Mouse (Mus musculus): ENCODE measurements around the gene Tmed11. TPM values are rescaled to one million over a fixed set of nuclear protein-coding genes. Genes with fewer than 3 reads are reported as not detected.
"Not testable (repeated sequence)": the region's sequence is repeated elsewhere in the genome, so short reads cannot be mapped to it uniquely, and the experiment has no call there.

The Tmed11 gene
- not detected in 2 replicates for polyA plus RNA-seq (2015; fragmentation: Nextera tagmentation; extraction: Ambion mirVana)

DNA sequence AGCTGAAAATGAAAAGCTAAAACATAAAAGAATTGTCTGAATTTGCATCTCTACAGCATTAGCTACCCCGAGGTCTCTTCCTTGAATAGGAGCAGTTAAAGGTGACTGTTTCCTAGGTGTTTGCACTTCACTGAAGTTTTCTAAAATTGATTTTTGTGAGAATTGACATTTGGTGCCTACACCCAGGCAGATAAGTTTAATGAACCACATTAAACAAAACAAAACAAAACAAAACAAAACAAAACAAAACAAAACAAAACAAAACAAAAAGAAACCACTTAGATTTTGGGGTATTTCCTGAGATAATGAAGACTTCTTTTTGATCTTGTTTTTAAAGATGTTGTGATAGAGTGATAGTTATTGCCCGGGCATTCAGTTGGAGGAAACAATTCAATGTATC is at the start of gene Tmed11:
Tmed11 (minus strand) TSS at position 101 of the 400 bp plus-strand sequence.
- H3K36me3 ChIP-seq; H3K27ac ChIP-seq; H3K9me3 ChIP-seq; H3K4me2 ChIP-seq; H3K4me1 ChIP-seq; H3K27me3 ChIP-seq; H3K9ac ChIP-seq; H3K4me3 ChIP-seq; ATAC-seq (ENCODE audit: insufficient number of reproducible peaks, low FRiP score, low TSS enrichment, low read depth): not testable (repeated sequence)
- 61% methylated on average over 2 of the region's 2 CpGs for WGBS

DNA sequence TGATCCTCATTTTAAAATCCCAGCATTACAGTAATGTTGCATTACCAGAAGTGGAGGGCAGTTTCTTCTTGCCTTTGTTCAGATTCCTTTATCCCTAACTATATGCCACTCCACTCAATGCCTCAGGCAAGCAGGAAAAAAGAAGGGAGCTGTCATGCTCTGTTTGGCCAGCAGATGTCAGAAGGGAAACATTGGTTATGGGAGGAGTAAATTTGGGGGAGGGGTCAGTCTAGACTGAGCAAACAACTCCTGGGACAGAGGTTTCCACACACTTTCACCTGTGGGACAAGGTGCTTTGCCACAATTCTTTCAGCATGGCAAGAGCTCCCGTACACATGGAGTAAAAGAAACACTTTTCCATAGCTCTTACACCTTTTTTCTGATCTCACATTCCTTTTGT is 41.0 kb upstream of the Tmed11 start:
- Histone ChIP-seq H3K9me3 (no peaks in the 10 kb centered on the region), H3K36me3 (no peaks in the 10 kb centered on the region), H3K27me3 (no peaks in the 10 kb centered on the region), H3K4me2 (no peak overlapping the region), H3K9ac (no peak overlapping the region), H3K4me1 (no peaks in the 10 kb centered on the region), H3K27ac (no peak overlapping the region), H3K4me3 (no peak overlapping the region)
- no peak for ATAC-seq (ENCODE audit: insufficient number of reproducible peaks, low FRiP score, low TSS enrichment, low read depth)
- 68% methylated on average over 1 of the region's 1 CpGs for WGBS

DNA sequence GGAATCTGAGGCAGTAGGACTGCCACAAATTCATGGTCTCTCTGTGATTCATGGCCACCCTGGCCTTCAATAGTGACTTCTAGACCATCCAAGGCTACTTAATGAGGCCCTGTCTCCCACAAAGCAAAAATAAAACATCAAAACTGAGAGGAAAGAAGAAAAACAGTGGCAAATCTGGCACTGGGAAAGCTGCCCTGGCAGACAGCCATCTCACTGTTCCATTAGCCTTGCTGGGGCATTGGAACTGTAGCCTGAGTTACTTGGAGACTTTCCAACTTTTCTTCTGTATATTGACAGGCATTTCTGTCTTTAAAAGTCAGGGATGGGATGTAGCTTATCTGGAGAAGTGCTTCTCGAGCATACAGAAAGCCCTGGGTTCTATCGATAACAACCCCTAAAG is 28.1 kb upstream of the Tmed11 start:
- H3K4me3 ChIP-seq, result no peak overlapping the region
- no peak overlapping the region for H3K9ac ChIP-seq
- no peaks in the 10 kb centered on the region for H3K9me3 ChIP-seq
- no peak overlapping the region for H3K4me2 ChIP-seq
- 88% methylated on average over 2 of the region's 2 CpGs for WGBS
- ATAC-seq (ENCODE audit: insufficient number of reproducible peaks, low FRiP score, low TSS enrichment, low read depth), result no peak
- no peaks in the 10 kb centered on the region for H3K36me3 ChIP-seq
- H3K27me3 ChIP-seq, result no peaks in the 10 kb centered on the region
- H3K27ac ChIP-seq, result no peak overlapping the region
- no peaks in the 10 kb centered on the region for H3K4me1 ChIP-seq

DNA sequence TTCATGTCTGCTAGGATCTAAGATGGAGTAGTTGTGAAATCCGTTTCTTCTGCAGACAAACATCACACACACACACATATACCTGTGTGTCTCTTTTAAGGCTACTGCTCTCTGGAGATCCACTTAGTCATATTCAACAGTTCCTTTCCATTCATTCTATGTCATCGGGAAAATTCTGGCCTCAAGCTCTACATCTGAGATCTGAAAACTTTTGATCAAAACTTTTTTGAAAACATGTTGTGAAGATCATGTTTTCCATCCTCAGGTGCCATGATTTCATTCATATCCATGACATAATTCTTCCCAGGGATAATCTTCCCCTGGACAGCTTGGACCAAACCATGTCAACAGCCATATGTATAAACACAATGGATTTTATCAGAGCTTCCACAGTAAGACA is 13.6 kb upstream of the Tmed11 start, which contains the start of gene Vmn2r8:
Vmn2r8 (minus strand) TSS at position 101 of the 400 bp plus-strand sequence.
- ATAC-seq (ENCODE audit: insufficient number of reproducible peaks, low FRiP score, low TSS enrichment, low read depth); H3K36me3 ChIP-seq; H3K9me3 ChIP-seq; H3K4me3 ChIP-seq; H3K27me3 ChIP-seq; H3K9ac ChIP-seq; H3K4me1 ChIP-seq; H3K27ac ChIP-seq; H3K4me2 ChIP-seq: not testable (repeated sequence)
- 80% methylated on average over 2 of the region's 2 CpGs for WGBS

DNA sequence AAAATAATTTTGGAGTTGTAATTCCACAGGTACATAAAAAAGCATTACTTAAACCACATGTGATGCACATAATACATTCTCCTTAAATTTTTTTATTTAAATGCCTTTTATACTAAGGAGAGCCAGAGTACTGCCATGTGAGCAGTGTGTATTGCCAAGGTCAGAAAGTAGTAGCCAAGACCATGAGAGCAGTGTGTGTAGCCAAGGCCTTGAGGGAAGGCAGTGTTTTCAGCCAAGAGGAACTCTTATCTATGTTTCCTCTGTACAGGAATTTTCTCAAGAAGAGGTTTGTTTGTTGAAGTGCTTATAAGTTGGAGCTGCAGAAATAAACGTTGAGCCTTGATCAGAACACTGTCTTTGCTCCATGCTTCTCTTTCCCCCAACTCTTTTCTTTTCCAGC is 8.5 kb upstream of the Tmed11 start:
- no peak overlapping the region for H3K4me2 ChIP-seq
- no peak overlapping the region for H3K4me3 ChIP-seq
- H3K27me3 ChIP-seq, result no peaks in the 10 kb centered on the region
- no peak overlapping the region for H3K27ac ChIP-seq
- 39% methylated on average over 1 of the region's 1 CpGs for WGBS
- no peak for ATAC-seq (ENCODE audit: insufficient number of reproducible peaks, low FRiP score, low TSS enrichment, low read depth)
- H3K9me3 ChIP-seq, result no peaks in the 10 kb centered on the region
- H3K36me3 ChIP-seq, result no peaks in the 10 kb centered on the region
- H3K4me1 ChIP-seq, result no peaks in the 10 kb centered on the region
- no peak overlapping the region for H3K9ac ChIP-seq

DNA sequence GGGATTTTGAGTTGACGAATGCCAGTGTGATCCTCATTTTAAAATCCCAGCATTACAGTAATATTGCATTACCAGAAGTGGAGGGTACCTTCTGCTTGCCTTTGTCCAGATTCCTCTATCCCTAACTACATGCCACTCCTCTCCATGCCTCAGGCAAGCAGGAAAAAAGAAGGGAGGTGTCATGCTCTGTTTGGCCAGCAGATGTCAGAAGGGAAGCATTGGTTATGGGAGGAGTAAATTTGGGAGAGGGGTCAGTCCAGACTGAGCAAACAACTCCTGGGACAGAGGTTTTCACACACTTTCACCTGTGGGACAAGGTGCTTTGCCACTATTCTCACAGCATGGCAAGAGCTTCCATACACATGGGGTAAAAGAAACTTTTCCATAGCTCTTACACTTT is 4.8 kb downstream of the Tmed11 start:
- not testable (repeated sequence) for H3K27ac ChIP-seq; H3K27me3 ChIP-seq; ATAC-seq (ENCODE audit: insufficient number of reproducible peaks, low FRiP score, low TSS enrichment, low read depth); H3K9ac ChIP-seq; H3K4me1 ChIP-seq; H3K4me2 ChIP-seq; H3K36me3 ChIP-seq; H3K9me3 ChIP-seq; H3K4me3 ChIP-seq
- 31% methylated on average over 1 of the region's 1 CpGs for WGBS

DNA sequence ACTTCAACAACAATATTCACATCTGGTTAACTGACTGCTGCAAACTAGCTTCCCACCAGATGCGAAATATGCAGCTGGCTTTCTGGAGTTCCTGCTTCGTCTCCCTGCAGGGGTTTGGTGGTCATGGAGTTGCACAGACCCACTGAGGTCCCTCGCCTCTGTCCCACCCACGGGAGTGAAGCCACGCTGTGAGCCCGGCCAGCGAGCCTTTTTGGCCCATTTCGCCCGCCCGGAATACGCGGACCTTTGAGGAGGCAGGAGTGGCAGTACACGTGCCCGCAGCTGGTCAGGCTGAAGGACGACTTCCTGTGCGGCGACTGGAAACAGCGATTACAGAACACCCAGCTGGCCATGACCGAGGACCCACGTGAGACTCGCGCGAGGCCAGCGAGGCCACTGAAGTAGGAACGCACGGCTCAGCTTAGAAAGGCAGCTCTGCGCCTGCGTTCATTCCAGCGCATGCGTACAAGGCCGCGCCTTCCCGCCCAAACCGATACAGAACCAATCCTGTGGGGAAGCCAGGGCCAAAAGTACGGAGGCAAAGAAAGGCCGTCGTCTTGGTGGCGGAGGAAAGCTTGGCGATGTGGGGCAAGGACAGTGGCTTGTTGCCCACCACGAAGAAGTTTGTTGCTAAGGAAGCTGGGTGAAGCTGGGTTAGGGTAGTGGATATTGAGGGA is 20.4 kb downstream of the Tmed11 start, which contains the start of gene Rnf212:
Rnf212 (minus strand) TSS at position 353 of the 677 bp plus-strand sequence.
- Histone ChIP-seq H3K27me3 (no peaks in the 10 kb centered on the region), H3K9me3 (no peaks in the 10 kb centered on the region; the same call in 1 of the 2 replicates), H3K4me3 (no peak within 1 kb of the TSS), H3K4me2 (no peak within 1 kb of the TSS), H3K27ac (no peak within 1 kb of the TSS), H3K4me1 (no peaks in the 10 kb centered on the region), H3K9ac (no peak within 1 kb of the TSS), H3K36me3 (no peaks in the 10 kb centered on the region)
- WGBS, result 76% methylated on average over 40 of the region's 40 CpGs
- ATAC-seq (ENCODE audit: insufficient number of reproducible peaks, low FRiP score, low TSS enrichment, low read depth), result no peak

DNA sequence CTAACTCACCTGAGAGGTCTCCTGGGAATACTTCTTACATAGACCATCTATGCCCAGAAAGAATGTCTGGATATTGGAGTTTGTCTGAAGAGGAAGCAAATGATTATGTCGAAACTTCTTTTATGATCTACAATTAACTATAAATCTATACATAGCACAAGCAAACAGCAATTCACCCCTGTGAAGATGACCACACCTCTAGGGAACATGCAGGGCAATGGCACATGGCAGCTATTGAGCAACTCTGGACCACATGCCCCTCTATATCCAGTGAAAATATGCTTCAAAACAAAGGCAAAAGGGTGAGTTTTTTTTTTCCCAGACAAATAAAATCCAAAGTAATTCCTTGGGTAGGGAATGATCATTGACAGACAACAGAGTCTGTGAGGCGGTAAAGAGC is 35.2 kb downstream of the Tmed11 start:
- H3K4me3 ChIP-seq, result no peak overlapping the region
- no peak overlapping the region for H3K27ac ChIP-seq
- no peaks in the 10 kb centered on the region for H3K9me3 ChIP-seq
- H3K9ac ChIP-seq, result no peak overlapping the region
- no peaks in the 10 kb centered on the region for H3K4me1 ChIP-seq
- 80% methylated on average over 2 of the region's 2 CpGs for WGBS
- no peaks in the 10 kb centered on the region for H3K36me3 ChIP-seq
- no peak overlapping the region for H3K4me2 ChIP-seq
- H3K27me3 ChIP-seq, result no peaks in the 10 kb centered on the region
- no peak for ATAC-seq (ENCODE audit: insufficient number of reproducible peaks, low FRiP score, low TSS enrichment, low read depth)

DNA sequence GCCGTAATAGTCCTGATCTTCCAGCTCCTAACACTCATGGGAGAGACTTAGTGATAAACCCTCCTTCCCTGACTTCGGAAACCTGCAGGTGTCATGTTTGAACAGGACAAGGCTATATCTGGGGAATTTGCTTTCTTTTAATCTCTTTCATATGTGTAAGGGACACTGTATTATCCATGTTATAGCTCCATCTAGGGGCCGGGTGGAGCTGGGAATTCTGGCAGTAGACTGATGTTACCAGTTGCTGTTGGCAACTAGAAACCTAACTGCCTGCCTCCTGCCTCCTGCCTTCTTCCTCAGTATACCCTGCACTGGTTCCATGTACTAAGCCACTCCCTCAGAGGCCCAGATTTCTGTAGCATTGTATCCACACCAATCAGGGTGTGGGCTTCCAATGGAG is 36.8 kb downstream of the Tmed11 start:
- no peak for ATAC-seq (ENCODE audit: insufficient number of reproducible peaks, low FRiP score, low TSS enrichment, low read depth)
- Histone ChIP-seq H3K27me3 (no peaks in the 10 kb centered on the region), H3K27ac (no peak overlapping the region), H3K4me3 (no peak overlapping the region), H3K4me2 (no peak overlapping the region), H3K9me3 (no peaks in the 10 kb centered on the region), H3K36me3 (no peaks in the 10 kb centered on the region), H3K9ac (no peak overlapping the region), H3K4me1 (no peaks in the 10 kb centered on the region)
- 42% methylated on average over 3 of the region's 3 CpGs for WGBS

DNA sequence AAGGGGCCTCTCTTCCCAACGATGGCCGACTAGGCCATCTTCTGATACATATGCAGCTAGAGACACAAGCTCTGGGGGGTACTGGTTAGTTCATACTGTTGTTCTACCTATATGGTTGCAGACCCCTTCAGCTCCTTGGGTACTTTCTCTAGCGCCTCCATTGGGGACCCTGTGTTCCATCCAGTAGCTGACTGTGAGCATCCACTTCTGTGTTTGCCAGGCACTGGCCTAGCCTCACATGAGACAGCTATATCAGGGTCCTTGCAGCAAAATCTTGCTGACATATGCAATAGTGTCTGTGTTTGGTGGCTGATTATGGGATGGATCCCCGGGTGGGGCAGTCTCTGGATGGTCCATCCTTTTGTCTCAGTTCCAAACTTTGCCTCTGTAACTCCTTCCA is 43.9 kb downstream of the Tmed11 start:
- H3K4me1 ChIP-seq; H3K4me3 ChIP-seq; H3K27ac ChIP-seq; H3K9ac ChIP-seq; ATAC-seq (ENCODE audit: insufficient number of reproducible peaks, low FRiP score, low TSS enrichment, low read depth); H3K4me2 ChIP-seq; H3K9me3 ChIP-seq; H3K36me3 ChIP-seq; H3K27me3 ChIP-seq: not testable (repeated sequence)
- WGBS, result 79% methylated on average over 4 of the region's 4 CpGs

DNA sequence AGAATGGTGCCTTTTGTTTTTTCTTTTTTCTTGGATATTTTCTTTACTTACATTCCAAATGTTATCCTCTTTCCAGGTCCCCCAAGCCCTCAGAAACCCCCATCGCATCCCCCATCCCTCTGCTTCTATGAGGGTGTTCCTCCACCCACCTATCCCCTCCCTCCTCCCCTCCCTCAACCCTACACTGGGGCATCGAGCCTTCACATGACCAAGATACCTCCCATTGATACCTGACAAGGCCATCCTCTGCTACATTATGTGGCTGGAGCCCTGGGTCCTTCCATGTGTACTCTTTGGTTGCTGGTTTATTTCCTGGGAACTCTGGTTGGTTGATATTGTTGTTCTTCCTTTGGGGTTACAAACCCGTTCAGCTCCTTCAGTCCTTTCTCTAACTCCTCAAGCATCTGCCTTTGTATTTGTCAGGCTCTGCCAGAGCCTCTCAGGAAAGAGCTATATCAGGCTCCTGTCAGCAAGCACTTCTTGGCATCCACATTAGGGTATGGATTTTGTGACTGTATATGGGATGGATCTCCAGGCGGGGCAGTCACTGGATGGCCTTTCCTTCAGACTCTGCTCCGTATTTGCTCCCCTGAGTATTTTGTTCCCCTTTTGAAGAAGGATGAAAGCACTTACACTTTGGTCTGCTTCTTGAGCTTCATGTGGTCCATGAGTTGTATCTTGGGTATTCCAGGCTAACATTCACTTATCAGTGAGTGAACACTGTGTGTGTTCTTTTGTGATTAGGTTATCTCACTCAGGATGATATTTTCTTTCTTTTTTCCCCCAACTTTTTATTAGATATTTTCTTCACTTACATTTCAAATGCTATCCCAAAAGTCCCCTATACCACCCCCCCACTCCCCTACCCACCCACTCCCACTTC is 44.6 kb downstream of the Tmed11 start:
- no peak for ATAC-seq (ENCODE audit: insufficient number of reproducible peaks, low FRiP score, low TSS enrichment, low read depth)
- Histone ChIP-seq H3K4me1 (no peaks in the 10 kb centered on the region), H3K4me3 (no peak overlapping the region), H3K27ac (no peak overlapping the region), H3K4me2 (no peak overlapping the region), H3K36me3 (no peaks in the 10 kb centered on the region), H3K27me3 (no peaks in the 10 kb centered on the region), H3K9ac (no peak overlapping the region), H3K9me3 (no peaks in the 10 kb centered on the region)
- WGBS, result 75% methylated on average over 5 of the region's 5 CpGs

DNA sequence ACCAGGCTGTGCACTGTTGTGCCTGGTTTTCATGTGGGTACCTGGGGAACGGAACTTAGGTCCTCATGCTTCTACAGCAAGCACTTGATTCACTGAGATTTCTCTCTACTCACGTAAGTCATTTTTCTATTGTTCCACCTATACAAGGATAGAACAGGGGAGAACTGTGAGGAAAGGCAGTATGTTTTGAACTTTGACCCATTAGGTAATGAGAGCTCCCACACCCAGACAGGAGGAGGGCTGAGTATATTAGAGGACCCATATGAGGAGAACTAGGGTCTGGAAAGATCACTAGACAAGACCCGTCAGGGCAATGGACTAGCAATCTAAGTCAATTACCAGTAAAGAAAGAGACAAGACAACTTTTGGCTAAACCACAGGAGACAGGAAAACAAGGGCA is 50.5 kb downstream of the Tmed11 start:
- Histone ChIP-seq H3K4me2 (no peak overlapping the region), H3K27ac (no peak overlapping the region), H3K9ac (no peak overlapping the region), H3K9me3 (no peaks in the 10 kb centered on the region), H3K4me3 (no peak overlapping the region), H3K27me3 (no peaks in the 10 kb centered on the region), H3K36me3 (no peaks in the 10 kb centered on the region), H3K4me1 (no peaks in the 10 kb centered on the region)
- ATAC-seq (ENCODE audit: insufficient number of reproducible peaks, low FRiP score, low TSS enrichment, low read depth), result no peak
- 75% methylated on average over 3 of the region's 3 CpGs for WGBS
